8 mouse cellular contexts compared by ENCODE assay signal in the genomic region with DNA sequence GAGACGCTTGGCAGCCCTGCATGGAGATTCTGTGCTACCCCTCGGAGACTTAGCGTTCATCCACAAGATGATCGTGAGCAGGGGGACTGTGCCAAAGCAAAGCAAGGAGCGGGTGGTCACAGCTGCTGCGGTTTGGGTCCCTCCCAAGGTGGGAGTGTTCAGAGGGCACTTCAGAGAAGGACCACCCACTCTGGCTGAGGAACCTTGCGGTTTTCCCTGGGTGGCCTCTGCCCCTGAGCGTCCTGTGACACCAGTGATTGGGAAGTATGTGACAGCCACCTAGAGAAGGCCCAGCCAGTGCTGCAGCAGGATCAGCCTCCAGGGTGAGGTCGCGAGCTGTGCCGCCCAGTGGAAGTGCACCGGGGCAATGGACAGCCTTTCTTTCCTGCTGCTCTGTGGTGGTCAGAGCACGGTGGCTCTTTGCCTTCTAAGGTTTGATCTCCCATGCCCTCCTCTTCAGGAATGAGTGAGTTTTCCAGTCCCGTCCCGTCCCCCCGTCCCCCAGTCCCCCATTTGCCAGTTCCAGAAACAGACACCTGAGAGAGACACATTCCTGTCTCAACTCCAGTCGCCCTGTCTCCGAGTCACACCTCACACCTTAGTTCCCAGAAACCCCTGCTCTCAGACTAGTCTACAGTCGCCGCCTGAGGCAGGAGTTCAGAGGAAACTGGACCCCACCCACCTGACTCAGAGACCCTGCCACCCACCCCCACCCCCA. TPM values are rescaled to one million over a fixed set of nuclear protein-coding genes. Genes with fewer than 3 reads are reported as not detected.
A peak's percentile ranks its signal among the peaks of the same experiment; 100 is the strongest.
DNase-seq lines count a peak whose midpoint lies in the region; ATAC-seq and TF ChIP-seq lines count a peak whose summit lies in the region.
"Had no signal": no experiment of that assay in that cellular context is flagged by ENCODE, and none has a peak within 500 bp of the region (broad histone marks: within the 10 kb centered on the region; RNA-seq: fewer than 3 reads in every experiment).

No protein-coding gene starts in this region.

- no peak overlapping the region for H3K27ac ChIP-seq in lung, embryonic 14.5 days (ENCODE audit: low read depth)
- H3K27ac ChIP-seq in forebrain, embryonic 16.5 days (ENCODE audit: low read length) = no peak overlapping the region
- 0 out of 2 replicates have a peak overlapping the region, but pooled peaks have one; percentile 23 for H3K27ac ChIP-seq in intestine, embryonic 15.5 days

- no peaks in the 10 kb centered on the region for H3K27me3 ChIP-seq in lung, embryonic 14.5 days (ENCODE audit: insufficient read depth, low read length)
- no peaks in the 10 kb centered on the region for H3K27me3 ChIP-seq in forebrain, embryonic 16.5 days (replicated peaks; ENCODE audit: control insufficient read depth, insufficient read depth, low read length)
- H3K27me3 ChIP-seq in intestine, embryonic 15.5 days (replicated peaks) = no peaks in the 10 kb centered on the region

- WGBS in lung, embryonic 14.5 days = 26% methylated on average over 20 of the region's 20 CpGs
- 44% methylated on average over 20 of the region's 20 CpGs for WGBS in lung, adult 2 months
- WGBS in forebrain, embryonic 16.5 days = 57% methylated on average over 20 of the region's 20 CpGs
- 50% methylated on average over 20 of the region's 20 CpGs for WGBS in intestine, embryonic 15.5 days

- no peak for TF ChIP-seq POLR2A in lung, adult 2 months (IDR thresholded peaks at IDR 0.05; ENCODE audit: borderline replicate concordance, extremely low read depth, low read depth, low read length)

- H3K9me3 ChIP-seq in lung, embryonic 14.5 days (ENCODE audit: low read depth, low read length) = no peaks in the 10 kb centered on the region
- no peaks in the 10 kb centered on the region for H3K9me3 ChIP-seq in forebrain, embryonic 16.5 days (ENCODE audit: control insufficient read depth, low read length)
- no peaks in the 10 kb centered on the region for H3K9me3 ChIP-seq in intestine, embryonic 15.5 days

- no peak overlapping the region for H3K4me2 ChIP-seq in lung, embryonic 14.5 days
- H3K4me2 ChIP-seq in forebrain, embryonic 16.5 days (ENCODE audit: low read length) = no peak overlapping the region
- peak overlapping the region; percentile 9; the same call in 1 of the 2 replicates for H3K4me2 ChIP-seq in intestine, embryonic 15.5 days (replicated peaks)

- DNase-seq in lung, embryonic 14.5 days = peak; percentile 62
- no peak for DNase-seq in lung, adult 2 months
- peak; percentile 38 for DNase-seq in retina, embryonic 14.5 days (ENCODE audit: low spot score)
- DNase-seq in yolk sac, embryonic 10.5 days (ENCODE audit: low spot score) = no peak
- DNase-seq in frontal cortex, postnatal 36 days (ENCODE audit: low spot score in 2 of 2) = no peak
- DNase-seq: thymus, postnatal 4 days had no signal

- no peaks in the 10 kb centered on the region for H3K36me3 ChIP-seq in lung, embryonic 14.5 days (ENCODE audit: insufficient read depth)
- H3K36me3 ChIP-seq in forebrain, embryonic 16.5 days (ENCODE audit: control insufficient read depth, insufficient read depth) = no peaks in the 10 kb centered on the region
- no peaks in the 10 kb centered on the region for H3K36me3 ChIP-seq in intestine, embryonic 15.5 days

- no peaks in the 10 kb centered on the region for H3K4me1 ChIP-seq in lung, embryonic 14.5 days (ENCODE audit: insufficient read depth)
- peaks cover 6% of the 10 kb centered on the region for H3K4me1 ChIP-seq in lung, adult 2 months (ENCODE audit: control insufficient read depth, insufficient read depth, low read length)
- peaks cover 26% of the 10 kb centered on the region for H3K4me1 ChIP-seq in forebrain, embryonic 16.5 days (replicated peaks; ENCODE audit: control insufficient read depth, insufficient read depth, low read length)
- peaks cover 10% of the 10 kb centered on the region for H3K4me1 ChIP-seq in intestine, embryonic 15.5 days (replicated peaks)

- H3K9ac ChIP-seq in lung, embryonic 14.5 days = no peak overlapping the region
- no peak overlapping the region for H3K9ac ChIP-seq in forebrain, embryonic 16.5 days (replicated peaks; ENCODE audit: low read depth, low read length)
- no peak overlapping the region for H3K9ac ChIP-seq in intestine, embryonic 15.5 days

- ATAC-seq in lung, embryonic 14.5 days (ENCODE audit: insufficient read depth) = peak; percentile 74
- 0 out of 2 replicates have a peak, but pooled peaks have one; percentile 17 for ATAC-seq in forebrain, embryonic 16.5 days
- peak; percentile 56 for ATAC-seq in intestine, embryonic 15.5 days

- peak; percentile 7; the same call in 1 of the 2 replicates for TF ChIP-seq CTCF in lung, embryonic 14.5 days (IDR thresholded peaks at IDR 0.05; ENCODE audit: low read depth)
- TF ChIP-seq CTCF in lung, adult 2 months (IDR thresholded peaks at IDR 0.05; ENCODE audit: insufficient read depth, low read length) = no peak

- H3K4me3 ChIP-seq in lung, embryonic 14.5 days (ENCODE audit: low read depth, low read length) = no peak overlapping the region
- no peak overlapping the region for H3K4me3 ChIP-seq in lung, adult 2 months (replicated peaks; ENCODE audit: extremely low read depth, low read depth, low read length)
- H3K4me3 ChIP-seq in forebrain, embryonic 16.5 days (replicated peaks; ENCODE audit: low read length) = no peak overlapping the region
- H3K4me3 ChIP-seq in intestine, embryonic 15.5 days (replicated peaks) = no peak overlapping the region

RNA-seq across cellular contexts. Expression of gene Clstn1, which starts 21.5 kb away (rescaled TPM):
- polyA plus RNA-seq in lung, embryonic 14.5 days (2014; fragmentation: Nextera tagmentation; extraction: Ambion mirVana) = 45.3 and 45.7 TPM in 2 replicates
- polyA plus RNA-seq in lung, adult 2 months (2012; rRNA removed) = 93.8 and 111 TPM in 2 replicates
- 65.3 and 81.8 TPM in 2 replicates for polyA plus RNA-seq in forebrain, embryonic 16.5 days (2015; fragmentation: Nextera tagmentation; extraction: Ambion mirVana)
- polyA plus RNA-seq in intestine, embryonic 15.5 days (2015; fragmentation: Nextera tagmentation; extraction: Ambion mirVana) = 40.9 and 42.4 TPM in 2 replicates

Comparison
In these comparisons a context has a peak if more than half of its experiments do, and no peak if none do; other contexts are left out.
1. DNase-seq: peak in lung, embryonic 14.5 days (single experiment) and retina, embryonic 14.5 days (single experiment); none in lung, adult 2 months (single experiment), yolk sac, embryonic 10.5 days (single experiment) and frontal cortex, postnatal 36 days (0 of 2).
2. ATAC-seq: peak in every context shown above with its lines; median percentile 74 in lung, embryonic 14.5 days; 56 in intestine, embryonic 15.5 days; 17 in forebrain, embryonic 16.5 days.